Mouse (Mus musculus) mesoderm, embryonic 11.5 days (tissue): ENCODE results near the gene Ppp1r13l.

ENCODE experiments used
- DNase-seq: peaks from one replicate; pipeline ENCODE4 v3.0.0-alpha.2; 2012; ENCODE audit warnings: low read depth, low spot score

Ppp1r13l gene

DNA sequence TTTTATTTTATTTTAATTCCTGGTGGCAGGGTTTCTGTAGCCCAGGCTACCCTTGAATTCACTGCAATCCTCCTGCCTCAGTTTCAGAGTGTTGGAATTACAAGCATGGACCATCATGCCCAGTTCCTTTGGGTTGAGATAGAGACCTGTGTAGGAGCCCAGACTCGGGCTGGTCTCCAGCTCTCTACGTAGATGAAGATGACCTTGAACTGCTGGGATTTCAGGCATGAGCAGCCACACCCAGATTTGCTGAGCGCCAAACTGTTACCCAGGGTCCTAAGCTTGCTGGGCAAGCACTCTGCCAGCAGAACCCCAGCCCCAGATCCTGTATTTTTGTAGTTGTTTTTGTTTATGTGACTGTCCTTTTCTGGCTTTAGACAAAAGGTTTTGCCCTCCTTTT is 54.0 kb downstream of the Ppp1r13l start:
- no peak for DNase-seq

DNA sequence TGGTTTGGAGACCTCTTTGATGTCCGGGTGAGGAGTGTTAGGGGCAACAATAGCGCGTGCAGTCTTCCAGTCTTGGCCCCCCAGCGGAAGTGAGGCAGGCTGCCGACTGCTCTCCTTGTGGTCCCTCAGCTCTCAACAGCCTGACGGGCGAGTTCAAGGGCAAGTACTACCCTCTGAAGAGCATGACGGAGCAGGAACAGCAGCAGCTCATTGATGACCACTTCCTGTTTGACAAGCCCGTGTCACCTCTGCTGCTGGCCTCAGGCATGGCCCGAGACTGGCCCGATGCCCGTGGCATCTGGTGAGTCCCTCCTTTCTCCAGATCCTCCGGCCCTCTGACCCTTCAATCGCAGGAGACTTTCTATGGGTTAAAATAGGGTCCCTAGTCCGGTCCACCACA is 57.0 kb downstream of the Ppp1r13l start:
- DNase-seq = no peak

DNA sequence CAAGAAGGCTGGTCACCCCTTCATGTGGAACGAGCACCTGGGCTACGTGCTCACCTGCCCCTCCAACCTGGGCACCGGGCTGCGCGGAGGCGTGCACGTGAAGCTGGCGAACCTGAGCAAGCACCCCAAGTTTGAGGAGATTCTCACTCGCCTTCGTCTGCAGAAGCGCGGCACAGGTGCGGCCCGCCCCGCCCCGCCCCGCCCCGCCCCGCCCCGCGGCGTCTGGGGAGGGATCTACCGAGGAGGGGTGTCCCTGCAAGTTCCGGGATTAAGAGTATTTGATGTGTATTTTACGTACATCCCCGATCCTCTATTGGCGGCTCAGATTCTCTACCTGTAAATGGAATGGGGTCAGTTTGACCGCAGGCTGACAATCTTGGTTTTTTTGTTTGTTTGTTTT is 60.6 kb downstream of the Ppp1r13l start:
- DNase-seq = no peak

DNA sequence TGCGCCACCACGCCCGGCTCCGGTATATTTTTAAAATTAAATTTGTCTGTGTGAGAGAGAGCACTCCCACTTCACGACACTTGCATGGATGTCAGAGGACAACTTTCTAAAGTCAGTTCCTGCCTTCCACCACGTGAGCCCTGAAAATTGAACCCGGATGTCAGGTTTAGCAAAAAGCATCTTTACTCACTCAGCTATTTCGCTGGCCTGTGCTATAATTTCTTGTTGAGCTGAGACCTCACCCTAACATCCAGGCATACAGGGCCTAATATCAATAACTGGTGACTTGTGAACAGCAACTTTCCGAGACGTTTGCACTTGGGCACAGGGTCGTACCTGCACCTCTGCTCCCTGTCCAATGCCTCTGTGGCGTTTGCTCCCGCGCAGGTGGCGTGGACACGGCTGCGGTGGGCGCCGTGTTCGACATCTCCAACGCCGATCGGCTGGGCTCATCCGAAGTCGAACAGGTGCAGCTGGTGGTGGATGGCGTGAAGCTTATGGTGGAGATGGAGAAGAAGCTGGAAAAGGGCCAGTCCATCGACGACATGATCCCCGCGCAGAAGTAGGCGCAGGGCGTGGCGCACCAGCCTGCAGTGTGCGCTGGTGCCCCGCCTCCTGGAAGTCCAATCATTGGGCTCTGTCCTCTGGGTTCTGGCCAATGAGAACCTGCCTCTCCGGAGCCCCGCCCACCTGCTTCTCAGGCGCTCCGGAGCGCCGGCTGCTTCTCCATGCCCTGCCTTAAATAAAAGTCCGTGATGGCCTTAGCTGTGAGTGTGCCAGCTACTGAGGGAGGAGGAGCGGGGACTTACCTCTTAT is 61.5 kb downstream of the Ppp1r13l start:
- peak; percentile 88 for DNase-seq

DNA sequence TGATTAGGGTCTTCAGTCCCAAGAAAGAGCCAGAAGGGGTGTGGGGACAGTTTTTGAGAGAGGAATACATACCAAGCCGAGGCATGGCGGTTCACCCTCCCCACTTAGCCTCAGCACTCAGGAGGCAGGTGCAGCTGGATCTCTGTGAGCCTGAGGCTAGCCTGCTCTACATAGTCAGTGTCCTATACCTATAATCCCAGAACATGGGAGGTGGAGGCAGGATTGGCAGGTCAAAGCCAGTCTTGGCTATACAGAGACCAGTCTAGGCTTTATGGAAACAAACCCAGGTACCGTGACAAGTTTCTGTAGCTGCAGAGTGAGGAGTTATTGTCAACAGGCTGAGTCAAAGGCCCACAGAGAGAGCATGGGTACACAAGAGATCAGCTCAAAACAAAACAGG is 63.5 kb downstream of the Ppp1r13l start:
- no peak for DNase-seq

DNA sequence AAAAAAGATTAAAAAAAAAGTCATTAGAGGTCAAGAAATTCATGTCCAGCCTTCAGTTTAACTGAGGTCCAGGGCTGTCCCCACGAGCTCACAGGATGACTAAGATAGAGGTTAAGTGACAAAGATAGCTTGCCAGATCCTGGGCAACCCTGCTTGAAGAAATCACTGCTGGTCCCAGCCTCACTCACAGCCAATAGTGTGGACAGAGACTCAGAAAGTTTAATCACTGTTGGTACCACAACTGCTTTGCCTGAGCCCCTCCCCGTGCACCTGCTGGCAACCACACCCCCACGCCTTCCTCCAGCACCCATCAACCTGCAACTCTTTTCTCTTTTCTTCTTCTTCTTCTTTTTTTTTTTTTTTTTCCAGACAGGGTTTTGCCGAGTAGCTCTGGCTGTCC is 64.5 kb downstream of the Ppp1r13l start:
- no peak for DNase-seq

DNA sequence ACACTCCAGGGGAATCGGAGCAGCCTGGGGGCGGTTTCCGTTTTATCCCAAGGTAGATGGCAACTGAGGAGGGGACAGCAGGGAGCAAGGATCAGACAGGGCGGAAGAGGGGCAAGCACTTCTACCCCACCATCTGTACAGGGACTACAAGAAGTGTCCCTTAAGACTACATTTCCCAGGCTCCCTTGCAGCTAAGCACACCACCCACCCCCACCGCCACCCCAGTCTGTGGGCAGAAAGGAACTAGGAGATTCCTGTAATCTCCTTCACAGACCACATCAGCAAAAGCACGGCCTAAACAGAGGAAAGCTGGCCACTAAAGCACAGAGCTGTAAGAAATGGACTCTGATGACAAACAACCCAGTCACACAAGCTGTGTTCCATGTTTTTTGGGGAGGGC is 66.8 kb downstream of the Ppp1r13l start:
- no peak for DNase-seq

DNA sequence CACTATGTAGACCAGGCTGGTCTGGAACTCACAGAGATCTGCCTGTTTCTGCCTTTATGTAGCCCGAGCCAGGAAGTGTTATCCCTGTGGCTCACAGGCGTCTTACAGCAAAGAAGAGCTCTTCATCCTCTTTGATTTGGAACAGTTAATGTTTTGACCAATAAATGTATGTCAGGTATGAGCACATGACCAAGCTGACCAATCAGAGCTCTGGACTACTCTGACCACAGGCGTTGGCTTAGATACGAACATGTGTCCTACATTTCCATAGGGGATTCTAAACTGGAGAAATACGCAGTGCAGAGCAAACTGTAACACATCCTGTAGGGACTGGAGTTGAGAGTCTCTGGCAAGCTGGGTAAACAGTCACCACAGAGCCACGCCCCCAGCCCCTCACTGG is 67.3 kb downstream of the Ppp1r13l start:
- no peak for DNase-seq
